Mouse (Mus musculus): ENCODE measurements around the gene Slc35f6.
"Not testable (repeated sequence)": the region's sequence is repeated elsewhere in the genome, so short reads cannot be mapped to it uniquely, and the experiment has no call there.

Gene Slc35f6

GRCm38 (mm10) chr5:30655526-30656195 is 7.9 kb downstream of the Slc35f6 start:
- DNase-seq (ENCODE audit: extremely low spot score), result no peak

GRCm38 (mm10) chr5:30659042-30659441 is 11.3 kb downstream of the Slc35f6 start:
- no peak for DNase-seq (ENCODE audit: extremely low spot score)

- no peak for DNase-seq (ENCODE audit: extremely low spot score)
Observed at GRCm38 (mm10) chr5:30660278-30660677, 12.5 kb downstream of the Slc35f6 start.

- DNase-seq (ENCODE audit: extremely low spot score), result no peak
Observed at GRCm38 (mm10) chr5:30660813-30661212, 13.1 kb downstream of the Slc35f6 start.

- no peak for DNase-seq (ENCODE audit: extremely low spot score)
Observed at GRCm38 (mm10) chr5:30665360-30665759, 17.6 kb downstream of the Slc35f6 start.

DNA sequence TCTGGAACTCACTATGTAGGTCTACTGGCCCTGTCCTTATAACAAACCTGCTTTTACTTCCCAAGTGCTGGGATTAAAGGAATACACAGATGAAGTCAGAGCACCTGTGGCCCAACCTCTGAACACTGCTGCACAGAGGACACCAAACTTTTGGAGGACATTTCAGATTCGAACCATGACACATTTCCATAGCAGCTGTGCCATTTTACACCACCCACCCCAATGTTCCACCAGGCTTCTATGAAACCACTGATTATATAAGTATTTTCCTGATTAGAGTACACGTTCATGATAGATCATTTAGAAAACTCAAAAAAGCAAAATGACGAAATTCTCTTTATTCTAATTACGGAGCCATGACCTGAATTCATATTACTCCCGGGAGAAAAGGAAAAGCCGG is 18.2 kb downstream of the Slc35f6 start:
- no peak for DNase-seq (ENCODE audit: extremely low spot score)

DNA sequence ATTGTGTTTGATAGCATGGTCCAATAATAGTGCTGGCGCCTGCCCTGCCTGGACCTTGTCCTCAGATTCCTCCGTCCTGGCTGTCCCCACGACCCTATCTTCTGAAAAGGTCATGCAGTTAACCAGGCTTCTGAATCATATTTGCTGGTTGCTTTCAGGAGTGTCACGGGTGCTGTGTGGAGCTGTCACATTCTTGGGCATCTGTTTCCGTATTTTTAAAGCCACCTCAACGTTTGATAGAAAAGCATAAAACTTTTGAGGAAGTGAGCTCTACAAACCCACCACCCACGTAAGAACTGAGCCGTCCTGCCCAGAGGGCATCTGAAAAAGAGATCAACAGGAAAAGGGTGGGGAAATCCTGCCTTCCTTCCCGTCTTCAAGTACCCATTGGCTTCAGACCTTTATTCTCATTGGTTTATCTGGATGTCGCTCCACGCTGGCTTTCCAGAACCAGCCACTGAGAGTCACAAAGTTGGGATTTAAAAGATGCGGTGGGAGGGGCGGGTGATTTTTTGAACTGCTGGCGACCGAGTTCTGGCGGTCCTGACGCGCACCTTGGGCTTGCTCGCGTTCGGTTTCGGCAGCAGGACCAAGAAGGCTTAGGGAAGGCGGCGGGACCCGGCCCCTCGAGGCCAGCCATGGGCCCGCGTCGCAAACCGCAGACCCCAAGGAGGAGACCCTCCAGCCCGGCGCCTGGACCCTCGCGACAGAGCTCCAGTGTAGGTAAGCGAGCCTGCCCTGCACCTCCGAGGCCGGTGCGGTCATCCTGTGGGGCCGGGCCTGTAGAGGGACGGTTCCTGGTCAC is 18.9 kb downstream of the Slc35f6 start, which contains the start of gene Cenpa:
Gene Cenpa, plus strand, starts transcription at position 387 of the 805 bp plus-strand sequence.
- DNase-seq (ENCODE audit: extremely low spot score), result peak; percentile 91

GRCm38 (mm10) chr5:30667215-30667614 is 19.5 kb downstream of the Slc35f6 start:
- no peak for DNase-seq (ENCODE audit: extremely low spot score)

DNA sequence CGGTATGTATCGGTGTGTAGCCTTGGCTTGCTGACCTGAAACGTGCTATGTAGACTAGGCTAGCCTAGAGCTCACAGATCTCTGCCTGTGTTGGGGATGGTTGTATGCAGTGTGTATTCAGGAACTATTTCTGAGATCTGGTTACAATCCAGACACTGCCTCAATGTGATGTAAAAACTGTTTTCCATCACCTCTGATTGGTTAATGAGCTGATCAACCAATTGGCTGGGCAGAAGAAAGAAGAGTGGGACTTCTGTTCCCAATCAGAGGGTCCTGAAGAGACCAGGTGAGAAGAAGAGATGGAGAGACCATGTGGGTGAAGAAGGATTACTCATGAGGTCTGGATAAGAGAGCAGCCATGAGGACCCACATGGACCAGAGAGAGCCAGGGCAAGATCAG is 20.0 kb downstream of the Slc35f6 start:
- no peak for DNase-seq (ENCODE audit: extremely low spot score)

- no peak for DNase-seq (ENCODE audit: extremely low spot score)
Observed at GRCm38 (mm10) chr5:30668637-30669495, 21.1 kb downstream of the Slc35f6 start.

- DNase-seq (ENCODE audit: extremely low spot score), result no peak
Observed at GRCm38 (mm10) chr5:30669496-30669830, 21.7 kb downstream of the Slc35f6 start.

DNA sequence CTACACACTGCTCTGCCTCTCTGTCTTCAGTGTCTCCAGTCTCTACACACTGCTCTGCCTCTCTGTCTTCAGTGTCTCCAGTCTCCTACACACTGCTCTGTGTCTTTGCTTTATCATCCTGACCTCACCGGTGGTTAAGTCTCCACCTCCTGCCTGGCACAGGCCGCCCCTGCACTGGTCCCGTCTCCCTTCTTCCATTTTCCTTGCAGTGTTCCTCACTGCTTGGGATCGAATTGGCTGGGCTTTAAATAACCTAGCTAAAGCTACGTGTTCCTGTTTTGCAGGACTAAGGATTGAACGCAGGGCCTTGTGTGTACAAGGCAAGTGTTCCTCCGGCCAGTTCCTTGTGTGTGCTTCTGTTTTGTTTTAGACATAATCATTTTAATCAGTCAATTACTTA is 22.4 kb downstream of the Slc35f6 start:
- no peak for DNase-seq (ENCODE audit: extremely low spot score)

GRCm38 (mm10) chr5:30674001-30674400 is 26.3 kb downstream of the Slc35f6 start:
- DNase-seq (ENCODE audit: extremely low spot score), result no peak

- no peak for DNase-seq (ENCODE audit: extremely low spot score)
Observed at GRCm38 (mm10) chr5:30676800-30677199, 29.1 kb downstream of the Slc35f6 start.

GRCm38 (mm10) chr5:30678069-30678468 is 30.3 kb downstream of the Slc35f6 start:
- DNase-seq (ENCODE audit: extremely low spot score), result not testable (repeated sequence)

- no peak for DNase-seq (ENCODE audit: extremely low spot score)
Observed at GRCm38 (mm10) chr5:30678722-30679296, 31.1 kb downstream of the Slc35f6 start.

GRCm38 (mm10) chr5:30679593-30679992 is 31.9 kb downstream of the Slc35f6 start:
- DNase-seq (ENCODE audit: extremely low spot score), result no peak

- no peak for DNase-seq (ENCODE audit: extremely low spot score)
Observed at GRCm38 (mm10) chr5:30681970-30682369, 34.2 kb downstream of the Slc35f6 start.

GRCm38 (mm10) chr5:30682967-30683600 is 35.4 kb downstream of the Slc35f6 start:
- no peak for DNase-seq (ENCODE audit: extremely low spot score)

DNA sequence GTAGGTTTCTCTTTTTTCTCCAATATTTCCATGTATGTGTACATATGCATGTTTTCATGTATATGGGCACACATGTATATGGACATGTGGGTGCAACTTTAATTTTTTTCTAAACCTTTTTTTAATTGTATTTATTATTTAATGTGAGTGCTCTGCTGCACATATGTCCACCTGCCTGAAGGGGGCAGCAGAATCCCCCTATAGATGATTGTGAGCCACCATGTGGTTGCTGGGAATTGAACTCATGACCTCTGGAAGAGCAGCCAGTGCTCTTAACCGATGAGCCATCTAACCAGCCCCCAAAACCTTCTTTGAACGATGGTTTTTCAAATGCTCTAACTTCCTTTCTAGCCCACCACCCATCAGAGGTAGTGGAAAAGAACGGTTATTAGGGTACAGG is 36.3 kb downstream of the Slc35f6 start:
- DNase-seq (ENCODE audit: extremely low spot score), result no peak

- no peak for DNase-seq (ENCODE audit: extremely low spot score)
Observed at GRCm38 (mm10) chr5:30686781-30687180, 39.0 kb downstream of the Slc35f6 start.
